Mouse (Mus musculus) heart, adult 11 months (tissue): Measurements from ENCODE around the gene Sycp2.
A peak's percentile ranks its signal among the peaks of the same experiment; 100 is the strongest.

Source experiments
- DNase-seq: peaks from one replicate; pipeline ENCODE4 v3.0.0; 2022

Sycp2 gene

DNA sequence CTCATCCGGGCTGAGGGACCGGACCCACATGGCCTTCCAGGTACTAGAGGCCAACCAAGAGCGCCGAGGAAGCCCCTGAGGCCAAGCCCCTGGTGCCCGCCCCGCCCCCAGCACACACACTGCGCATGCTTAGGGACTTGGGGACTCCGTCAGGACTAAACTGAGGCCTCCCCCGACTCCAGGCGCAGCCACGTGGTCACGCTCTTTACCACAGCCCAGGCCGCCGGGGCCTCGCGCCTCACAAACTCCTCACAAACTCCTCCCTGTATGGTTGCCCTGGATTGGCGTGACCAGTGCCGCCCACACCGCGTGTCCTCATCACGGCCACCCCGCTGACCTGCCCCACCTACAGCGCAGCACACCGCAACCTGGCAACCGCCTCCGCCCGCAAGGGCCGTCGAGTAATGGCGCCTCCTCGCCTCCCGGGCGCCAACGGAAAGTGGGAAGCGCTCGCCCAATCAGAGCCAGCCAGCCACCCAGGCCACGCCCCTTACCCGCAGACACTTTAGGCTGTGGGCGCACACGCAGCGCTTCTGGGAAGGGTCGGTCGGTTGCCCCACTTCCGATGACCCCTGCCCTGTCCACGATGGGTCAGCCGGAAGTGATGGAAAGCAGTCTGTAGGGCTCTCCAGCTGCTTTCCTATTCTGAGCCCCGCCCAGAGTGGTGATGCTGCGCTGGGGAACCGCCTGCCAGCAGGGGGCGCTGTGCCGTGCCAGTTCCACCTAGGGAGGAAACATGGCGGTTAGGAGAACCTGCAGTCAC lies at the start of gene Sycp2:
TSS of gene Sycp2 (minus strand) at position 633 of the 763 bp plus-strand sequence.
- DNase-seq: peak; percentile 87

DNA sequence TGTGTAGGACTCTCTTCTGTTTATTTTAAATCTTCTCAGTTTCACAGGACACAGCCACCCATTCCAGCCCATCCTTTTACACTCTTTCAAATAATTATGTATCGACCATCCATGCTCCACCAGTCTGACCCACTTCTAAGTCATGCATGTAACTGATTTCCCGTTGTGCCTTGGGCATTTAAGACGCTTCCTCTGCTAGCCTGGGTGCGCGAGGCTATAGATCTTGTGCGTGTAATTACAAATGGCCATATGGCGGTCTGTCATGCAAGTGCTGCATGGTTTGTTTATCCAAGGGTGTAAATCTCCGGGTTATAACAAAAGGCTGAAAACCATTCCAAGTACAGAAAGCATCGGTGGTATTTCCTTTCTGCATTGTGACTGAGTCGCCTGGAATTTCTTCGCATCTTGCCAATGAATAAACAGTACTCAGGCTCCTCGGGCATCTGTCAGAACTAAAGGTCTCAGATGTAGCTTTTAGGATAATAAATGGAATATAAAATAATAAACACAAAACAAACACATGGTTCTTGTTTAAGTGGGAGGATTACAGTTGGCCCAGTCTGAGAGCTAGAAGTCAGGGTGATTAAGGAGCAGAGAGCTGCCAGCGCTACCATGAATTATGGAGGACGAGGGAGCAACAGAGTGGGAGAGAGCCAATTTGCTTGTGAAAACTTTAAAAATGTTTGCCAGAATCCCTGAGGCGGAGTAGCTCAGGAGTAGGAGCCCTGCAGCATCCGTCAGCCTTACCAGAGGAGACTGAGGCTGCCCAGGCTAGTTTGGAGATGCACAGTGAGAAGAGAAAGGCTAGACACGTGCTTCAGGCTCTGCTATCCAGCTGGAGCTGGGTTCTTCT lies 47.4 kb upstream of the Sycp2 start:
- DNase-seq: peak; percentile 64

- peak; percentile 78 for DNase-seq
Observed at GRCm38 (mm10) chr2:178450961-178451360, 43.5 kb upstream of the Sycp2 start.

DNA sequence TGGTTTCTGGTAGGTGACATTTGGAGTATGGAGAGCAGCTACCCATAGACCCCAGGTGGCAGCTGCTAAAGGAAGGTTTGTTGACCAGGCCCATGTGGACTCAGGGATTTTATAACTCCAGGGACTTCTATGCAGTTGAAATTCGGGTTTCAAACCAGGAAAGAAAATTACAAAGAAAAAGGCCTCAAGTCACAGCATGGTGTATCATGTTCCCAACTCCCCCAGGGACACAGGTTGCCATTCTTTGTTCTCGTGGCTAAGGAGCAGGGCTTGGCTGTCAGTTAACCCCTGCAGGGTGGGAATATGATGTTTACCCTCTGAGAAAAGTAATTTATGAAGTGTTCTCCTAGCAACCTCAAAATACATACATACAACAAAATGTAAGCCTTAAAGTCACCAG lies 42.8 kb upstream of the Sycp2 start:
- DNase-seq: no peak

DNA sequence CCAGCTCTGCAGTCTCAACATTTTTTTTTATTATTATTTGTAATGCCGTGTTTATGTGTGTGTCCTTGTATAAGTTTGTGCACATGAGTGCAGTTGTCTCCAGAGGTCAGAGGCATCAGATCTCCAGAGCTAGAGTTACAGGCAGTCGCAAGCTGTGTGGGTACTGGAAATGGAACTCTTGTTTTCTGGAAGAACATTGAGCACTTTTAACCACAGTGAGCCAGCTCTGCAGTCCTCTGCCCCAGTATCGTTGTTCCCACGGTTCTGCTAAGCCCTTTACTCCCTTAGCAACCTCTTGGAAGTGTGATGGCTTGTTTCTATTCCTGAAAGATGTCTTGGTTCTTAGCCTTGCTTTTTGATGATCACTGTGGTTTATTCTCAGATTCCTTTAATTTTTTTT lies 41.9 kb upstream of the Sycp2 start:
- DNase-seq: peak; percentile 76

DNA sequence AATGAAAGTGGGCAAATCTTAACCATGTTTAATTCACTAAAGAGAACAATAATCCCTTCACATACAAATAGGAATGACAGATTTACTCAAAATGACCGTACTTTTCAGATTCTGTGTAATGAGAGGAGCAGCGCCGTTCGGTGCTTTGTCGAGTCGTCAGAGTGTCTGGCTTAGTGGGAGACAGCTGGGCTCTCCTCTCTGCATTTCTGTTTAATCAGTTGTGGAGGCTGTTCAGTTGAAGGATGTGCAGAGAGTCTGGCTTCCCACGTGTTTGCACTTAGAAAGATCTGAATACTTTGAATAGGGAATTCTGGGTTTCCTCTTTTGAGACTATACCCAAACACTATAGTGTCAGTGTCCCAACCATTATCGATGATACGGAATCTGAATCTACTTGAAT lies 29.8 kb upstream of the Sycp2 start:
- peak; percentile 55 for DNase-seq

DNA sequence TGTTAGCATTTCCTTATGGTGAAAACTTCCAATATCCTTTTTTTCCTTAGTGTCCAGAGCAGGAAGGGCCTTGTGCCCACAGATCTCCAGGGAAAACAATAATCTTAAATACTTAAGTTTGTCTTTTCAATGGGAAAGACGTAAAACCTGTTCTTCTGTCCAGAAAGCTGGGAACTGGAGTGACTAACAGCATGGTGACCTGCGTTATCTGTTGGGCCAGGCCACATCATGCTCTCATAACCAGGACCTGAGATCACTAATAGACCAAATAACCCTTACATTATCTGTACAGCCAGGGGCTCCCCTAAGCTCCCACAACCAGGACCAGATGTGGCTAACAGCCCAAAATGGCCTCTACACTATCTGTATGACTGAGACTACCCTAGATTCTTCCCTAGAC lies 26.4 kb upstream of the Sycp2 start:
- DNase-seq: peak; percentile 61

- no peak for DNase-seq
Observed at GRCm38 (mm10) chr2:178433495-178433894, 26.0 kb upstream of the Sycp2 start.

GRCm38 (mm10) chr2:178430231-178430630 lies 22.7 kb upstream of the Sycp2 start, which contains the start of gene Cdh26:
Gene Cdh26 (plus strand): TSS chr2:178430531.
- no peak for DNase-seq

DNA sequence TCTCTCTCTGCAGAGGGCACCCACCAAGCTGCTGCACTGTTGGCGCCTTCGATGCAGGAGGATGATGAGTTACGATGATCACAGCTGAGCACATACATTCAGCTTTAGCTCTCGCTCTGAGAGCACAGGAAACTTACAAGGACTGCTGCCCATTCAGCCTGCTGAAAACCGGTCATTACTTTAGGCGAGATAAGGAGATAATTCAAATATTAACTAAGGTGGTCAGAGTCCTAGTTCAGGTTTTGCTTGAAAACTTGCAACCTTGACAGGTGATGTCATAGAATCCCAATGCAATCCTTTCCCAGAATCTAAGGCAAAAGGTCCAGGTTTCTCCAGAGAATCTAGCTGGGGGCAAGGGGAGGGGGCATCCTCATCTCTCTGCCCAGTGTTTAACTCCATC lies 21.9 kb upstream of the Sycp2 start:
- no peak for DNase-seq

DNA sequence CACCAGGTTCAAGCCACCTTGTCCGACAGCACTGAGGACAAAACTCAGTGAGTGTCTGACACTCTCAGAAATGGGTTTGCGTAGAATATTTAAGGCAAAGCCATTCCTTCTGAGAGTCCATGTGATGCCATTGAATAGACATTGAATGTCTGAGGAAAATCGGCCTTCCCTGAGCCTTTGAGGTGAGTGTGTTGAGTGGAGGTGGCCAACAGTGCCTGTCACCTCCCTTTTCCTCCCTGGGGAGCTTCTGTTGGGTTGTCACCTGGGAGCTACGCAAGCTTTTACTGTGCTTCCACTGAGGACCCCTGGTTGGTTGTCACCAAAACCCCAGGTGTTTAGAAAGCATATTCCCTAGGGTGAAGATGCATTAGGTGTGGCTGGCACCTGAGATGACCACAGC lies 21.2 kb upstream of the Sycp2 start:
- DNase-seq: peak; percentile 65

GRCm38 (mm10) chr2:178428183-178428582 lies 20.7 kb upstream of the Sycp2 start:
- peak; percentile 55 for DNase-seq

DNA sequence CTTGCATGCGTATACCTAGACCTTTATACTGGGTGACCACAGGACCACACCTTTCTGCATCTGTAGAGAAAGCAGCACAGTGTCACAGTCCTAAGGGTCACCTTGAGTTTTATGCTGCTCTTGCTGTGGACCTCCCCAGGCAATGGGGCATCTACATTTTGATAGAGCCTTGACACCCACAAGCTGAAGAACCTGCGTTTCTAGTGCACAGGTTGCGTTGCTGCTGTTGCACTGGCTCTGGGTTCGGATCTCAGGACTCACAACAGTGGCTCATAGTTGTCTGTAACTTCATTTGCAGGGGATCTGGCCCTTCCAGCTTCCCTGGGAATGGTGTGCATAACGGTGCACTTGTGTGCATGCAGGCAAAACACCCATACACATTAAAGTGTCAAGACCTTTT lies 19.7 kb upstream of the Sycp2 start:
- peak; percentile 37 for DNase-seq

DNA sequence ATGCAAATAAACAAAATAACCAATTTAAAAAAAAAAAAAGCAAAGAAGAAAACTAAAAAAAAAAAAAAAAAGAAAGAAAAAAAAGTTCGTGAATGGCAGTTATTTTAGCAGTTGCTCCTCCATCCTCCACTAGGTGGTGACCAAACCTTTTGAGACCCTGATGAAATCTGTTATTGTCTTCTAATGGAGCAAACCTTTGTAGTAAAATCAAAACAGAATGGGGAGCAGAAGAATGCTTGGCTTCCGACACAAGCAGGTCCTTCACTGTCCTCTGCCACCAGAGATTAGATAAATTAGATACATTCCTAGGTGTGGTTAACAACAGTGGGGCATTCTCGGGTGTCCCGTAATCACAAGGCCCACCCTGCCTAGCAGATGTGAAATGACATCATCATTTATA lies 18.7 kb upstream of the Sycp2 start:
- peak; percentile 66 for DNase-seq

DNA sequence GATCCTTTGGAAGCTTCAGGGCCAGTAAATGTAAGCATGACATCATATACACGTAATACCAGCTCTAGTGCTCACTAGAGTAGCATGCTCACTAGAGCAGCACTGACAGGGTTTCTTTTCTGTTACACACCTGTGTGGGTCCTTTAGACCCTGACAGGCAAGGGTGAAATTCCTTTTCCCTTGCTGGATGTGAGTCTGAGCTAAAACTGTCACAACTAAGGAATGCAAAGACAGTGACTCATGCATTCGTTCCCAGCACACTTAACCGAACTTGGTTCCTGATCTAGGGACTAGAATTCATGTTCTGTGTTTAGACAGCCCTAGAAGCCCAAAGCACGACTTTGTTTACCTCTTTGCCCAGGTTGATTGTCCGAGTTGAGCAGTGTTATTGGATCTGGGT lies 15.7 kb upstream of the Sycp2 start:
- no peak for DNase-seq

DNA sequence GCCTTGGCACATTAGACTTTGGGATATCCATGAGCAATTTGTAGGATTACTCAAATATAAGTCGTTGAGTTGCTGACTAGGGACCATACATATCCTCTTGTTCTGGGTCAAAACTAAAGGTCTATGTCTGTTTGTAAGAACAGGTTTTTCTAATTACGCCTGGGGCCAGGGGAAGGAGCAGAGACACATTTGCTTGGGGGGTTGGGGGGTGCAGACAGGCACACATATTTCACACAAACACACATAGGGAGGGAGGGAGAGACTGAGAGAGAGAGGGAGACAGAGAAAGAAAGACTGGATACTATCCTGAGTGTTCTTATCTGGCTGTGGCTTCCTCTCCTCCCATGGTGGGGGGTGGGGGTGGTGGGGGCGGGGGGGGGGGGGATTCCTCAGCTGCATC lies 14.7 kb upstream of the Sycp2 start:
- DNase-seq: peak; percentile 23

GRCm38 (mm10) chr2:178421603-178422002 lies 14.1 kb upstream of the Sycp2 start:
- peak; percentile 86 for DNase-seq

- DNase-seq: peak; percentile 89
Observed at GRCm38 (mm10) chr2:178420576-178420975, 13.1 kb upstream of the Sycp2 start.

GRCm38 (mm10) chr2:178416970-178417369 lies 9.5 kb upstream of the Sycp2 start:
- DNase-seq: peak; percentile 92

GRCm38 (mm10) chr2:178416427-178416826 lies 8.9 kb upstream of the Sycp2 start:
- peak; percentile 93 for DNase-seq

DNA sequence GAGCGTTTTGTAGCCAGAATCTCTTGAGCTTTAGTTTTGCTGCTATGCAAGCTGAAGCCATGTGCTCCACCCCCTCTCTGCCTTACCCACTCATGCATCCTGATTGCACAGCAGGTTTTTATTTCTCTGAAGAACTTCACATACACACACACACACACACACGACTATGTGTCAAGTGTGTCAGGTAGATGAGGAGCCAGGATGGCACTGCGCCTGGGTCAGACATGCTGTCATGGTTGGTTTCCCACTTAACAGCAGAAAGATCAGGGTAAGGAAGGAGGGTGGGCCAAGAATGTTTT lies 7.6 kb upstream of the Sycp2 start:
- no peak for DNase-seq

- peak; percentile 98 for DNase-seq
Observed at GRCm38 (mm10) chr2:178414261-178415149, 7.0 kb upstream of the Sycp2 start, which contains the start of the genes Ppp1r3d and Fam217b. Gene Ppp1r3d (minus strand): TSS chr2:178414472. Gene Fam217b (plus strand): TSS chr2:178414524.
